Mouse (Mus musculus): ENCODE data around the gene Grm4.

DNA sequence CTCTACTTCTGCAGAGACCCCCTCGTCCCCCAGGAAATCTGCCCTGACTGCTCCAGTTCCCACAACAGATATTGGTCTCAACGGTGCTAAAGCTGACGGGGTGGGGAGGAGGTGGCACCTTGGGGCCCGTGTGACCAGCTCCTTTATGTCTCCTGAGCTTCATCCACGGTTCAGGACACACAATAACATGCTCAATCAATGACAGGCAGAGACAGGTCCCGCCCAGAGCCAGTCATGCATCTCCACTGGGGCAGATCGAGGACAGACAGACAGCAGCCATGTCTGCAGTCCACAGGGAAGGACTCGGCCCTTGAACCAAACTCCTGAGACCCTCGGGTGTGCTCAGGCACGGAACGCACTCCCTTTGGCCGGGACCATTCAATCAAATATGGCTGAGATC lies 13.2 kb downstream of the Grm4 start:
- TF ChIP-seq CTCF (IDR thresholded peaks at IDR 0.05; ENCODE audit: insufficient read depth, low read depth, low read length), result no peak
- TF ChIP-seq POLR2A (IDR thresholded peaks at IDR 0.05; ENCODE audit: insufficient read depth, low read depth, low read length), result no peak

All from olfactory bulb, adult 2 months (tissue).